Mouse (Mus musculus) forebrain, embryonic 11.5 days (tissue): Measurements from ENCODE around the gene Cdc16. TPM values are rescaled to one million over a fixed set of nuclear protein-coding genes. Genes with fewer than 3 reads are reported as not detected.
"Not testable (repeated sequence)": the region's sequence is repeated elsewhere in the genome, so short reads cannot be mapped to it uniquely, and the experiment has no call there.

Experiments
- ATAC-seq: fragments of 200-750 bp; cut with Nextera tagmentation; replicated peaks from 2 replicates; pipeline ENCODE4 v1.8.0; 2017; ENCODE audit warnings: moderate TSS enrichment; ENCODE audit not compliant: low FRiP score
- DNase-seq: peaks from one replicate; pipeline ENCODE4 v3.0.0-alpha.2; 2017; ENCODE audit warnings: low spot score
- H3K27ac ChIP-seq: fragments of 300-500 bp; sonication (generic); 2 replicates; pipeline ENCODE4 v1.5.1; 2014; ENCODE audit warnings: low read depth, low read length
- H3K27me3 ChIP-seq: fragments of 300-500 bp; sonication (generic); 2 replicates; pipeline ENCODE4 v1.6.1; 2014; ENCODE audit warnings: mild to moderate bottlenecking, low read length, mixed read lengths; ENCODE audit not compliant: control insufficient read depth, insufficient read depth
- H3K36me3 ChIP-seq: fragments of 300-500 bp; sonication (generic); 2 replicates; pipeline ENCODE4 v1.6.1; 2014; ENCODE audit warnings: mild to moderate bottlenecking, low read length, moderate library complexity, mixed read lengths; ENCODE audit not compliant: control insufficient read depth, insufficient read depth
- H3K4me1 ChIP-seq: fragments of 300-500 bp; sonication (generic); replicated peaks from 2 replicates; pipeline ENCODE4 v1.6.1; 2014; ENCODE audit warnings: low read length, mixed read lengths; ENCODE audit not compliant: control insufficient read depth, insufficient read depth
- H3K4me2 ChIP-seq: fragments of 300-500 bp; sonication (generic); 2 replicates; pipeline ENCODE4 v1.6.1; 2014; ENCODE audit warnings: low read depth, mild to moderate bottlenecking, low read length, moderate library complexity, mixed read lengths; ENCODE audit not compliant: severe bottlenecking
- H3K4me3 ChIP-seq: fragments of 300-500 bp; sonication (generic); 2 replicates; pipeline ENCODE4 v1.5.1; 2014; ENCODE audit warnings: low read depth, low read length
- H3K9ac ChIP-seq: fragments of 300-500 bp; sonication (generic); 2 replicates; pipeline ENCODE4 v1.6.1; 2014; ENCODE audit warnings: low read length
- H3K9me3 ChIP-seq: fragments of 300-500 bp; sonication (generic); 2 replicates; pipeline ENCODE4 v1.6.1; 2016; ENCODE audit warnings: low read length, mixed read lengths; ENCODE audit not compliant: control insufficient read depth
- WGBS: fragments of 180-500 bp; shearing (Covaris S2); extraction: QIAGEN DNeasy Blood & Tissue Kit; methylation state at CpG from one replicate; pipeline ENCODE4 v1.1.7; 2014; 5-methylcytosine and 5-hydroxymethylcytosine counted together
- polyA plus RNA-seq: library from polyadenylated mRNA; unstranded; fragments of >200 nt; fragmentation: Nextera tagmentation; extraction: Ambion mirVana; gene quantifications from 2 replicates; pipeline ENCODE4 v1.2.1, GENCODE M21; 2014

Gene Cdc16
- 245 and 247 TPM in 2 replicates for polyA plus RNA-seq

GRCm38 (mm10) chr8:13756982-13757804, at the start of gene Cdc16:
Cdc16 (plus strand) TSS chr8:13757676.
- H3K27ac ChIP-seq: peak within 1 kb of the TSS; percentile 46; the same call in 1 of the 2 replicates
- DNase-seq: peak; percentile 96
- WGBS: 9% methylated on average over 40 of the region's 40 CpGs

GRCm38 (mm10) chr8:13708514-13708913, 49.0 kb upstream of the Cdc16 start:
- no peak overlapping the region for H3K4me2 ChIP-seq
- no peak overlapping the region for H3K4me3 ChIP-seq
- no peaks in the 10 kb centered on the region for H3K9me3 ChIP-seq
- H3K36me3 ChIP-seq: no peaks in the 10 kb centered on the region
- ATAC-seq: no peak
- no peak overlapping the region for H3K27ac ChIP-seq
- WGBS: 89% methylated on average over 5 of the region's 5 CpGs
- H3K4me1 ChIP-seq: peaks cover 7% of the 10 kb centered on the region
- H3K27me3 ChIP-seq: no peaks in the 10 kb centered on the region
- DNase-seq: no peak
- no peak overlapping the region for H3K9ac ChIP-seq

More at GRCm38 (mm10) chr8:13756982-13757804, at the start of gene Cdc16:
- Histone ChIP-seq H3K4me3 (peak within 1 kb of the TSS; percentile 96), H3K27me3 (no peaks in the 10 kb centered on the region), H3K36me3 (no peaks in the 10 kb centered on the region; the same call in 1 of the 2 replicates), H3K9me3 (no peaks in the 10 kb centered on the region), H3K4me2 (peak within 1 kb of the TSS; percentile 81), H3K4me1 (peaks cover 5% of the 10 kb centered on the region; the same call in 1 of the 2 replicates), H3K9ac (peak within 1 kb of the TSS; percentile 88)
- peak; percentile 94 for ATAC-seq

DNA sequence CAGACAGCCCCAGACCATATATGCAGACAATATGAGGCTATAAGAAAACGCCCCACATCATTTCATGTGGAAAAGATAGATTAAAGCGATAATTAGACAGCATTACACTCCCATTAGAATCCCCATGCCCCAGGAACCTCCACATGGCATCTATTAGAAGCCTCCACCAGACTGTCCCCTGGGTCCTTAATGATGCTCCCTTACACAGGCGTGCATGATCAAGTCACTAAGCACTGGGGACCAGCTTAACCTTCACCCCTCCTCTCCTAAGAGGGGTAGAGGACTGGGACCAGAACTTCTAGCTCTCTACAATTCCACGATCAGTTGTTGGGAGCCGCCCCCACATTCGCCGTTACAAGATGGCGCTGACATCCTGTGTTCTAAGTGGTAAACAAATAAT, 38.5 kb upstream of the Cdc16 start:
- Histone ChIP-seq H3K36me3 (no peaks in the 10 kb centered on the region), H3K27ac (no peak overlapping the region), H3K9me3 (no peaks in the 10 kb centered on the region), H3K9ac (no peak overlapping the region), H3K4me1 (no peaks in the 10 kb centered on the region), H3K27me3 (no peaks in the 10 kb centered on the region), H3K4me2 (no peak overlapping the region), H3K4me3 (no peak overlapping the region)
- WGBS: 93% methylated on average over 8 of the region's 8 CpGs
- ATAC-seq (no peak), DNase-seq (no peak)

- H3K9ac ChIP-seq: no peak overlapping the region
- DNase-seq (no peak), ATAC-seq (no peak)
Observed at GRCm38 (mm10) chr8:13725722-13726121, 31.8 kb upstream of the Cdc16 start.

DNA sequence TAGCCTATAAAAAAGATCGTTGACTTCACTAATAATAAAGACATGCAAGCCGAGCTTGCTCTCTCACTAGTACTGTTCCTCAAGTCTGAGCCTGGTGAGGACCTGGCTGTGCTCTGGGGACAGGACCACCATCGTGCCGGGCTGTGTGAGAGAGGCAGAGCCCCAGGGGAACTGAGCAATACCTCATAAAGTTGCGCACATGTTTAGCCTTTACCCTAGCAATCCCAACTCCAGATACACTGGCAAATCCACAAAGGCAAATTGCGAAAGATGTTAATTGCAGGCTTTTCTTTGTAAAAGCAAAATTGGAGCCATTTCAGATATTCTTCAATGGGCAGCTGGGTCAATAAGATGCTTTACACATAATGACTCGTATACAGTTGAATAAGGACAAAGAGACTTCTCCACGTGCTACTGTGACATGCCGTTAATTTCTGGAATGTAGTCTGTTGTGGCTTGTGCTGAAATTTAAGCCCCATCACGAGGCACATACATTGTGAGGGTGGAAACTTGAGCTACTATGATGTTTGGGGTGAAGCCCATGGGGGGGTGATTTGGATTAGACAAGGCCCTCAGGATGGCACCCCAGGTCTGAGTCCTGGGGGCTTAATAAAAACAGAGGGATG, 29.9 kb upstream of the Cdc16 start:
- H3K4me2 ChIP-seq: no peak overlapping the region
- DNase-seq: no peak
- H3K4me3 ChIP-seq: no peak overlapping the region
- WGBS: 66% methylated on average over 10 of the region's 10 CpGs
- H3K27ac ChIP-seq: no peak overlapping the region
- H3K4me1 ChIP-seq: no peaks in the 10 kb centered on the region
- no peaks in the 10 kb centered on the region for H3K27me3 ChIP-seq
- no peak for ATAC-seq
- no peak overlapping the region for H3K9ac ChIP-seq
- H3K9me3 ChIP-seq: no peaks in the 10 kb centered on the region
- no peaks in the 10 kb centered on the region for H3K36me3 ChIP-seq

More at GRCm38 (mm10) chr8:13725722-13726121, 31.8 kb upstream of the Cdc16 start:
- H3K4me1 ChIP-seq: no peaks in the 10 kb centered on the region
- H3K4me2 ChIP-seq: no peak overlapping the region
- no peaks in the 10 kb centered on the region for H3K27me3 ChIP-seq
- H3K27ac ChIP-seq: no peak overlapping the region
- H3K36me3 ChIP-seq: no peaks in the 10 kb centered on the region
- H3K4me3 ChIP-seq: no peak overlapping the region
- no peaks in the 10 kb centered on the region for H3K9me3 ChIP-seq

DNA sequence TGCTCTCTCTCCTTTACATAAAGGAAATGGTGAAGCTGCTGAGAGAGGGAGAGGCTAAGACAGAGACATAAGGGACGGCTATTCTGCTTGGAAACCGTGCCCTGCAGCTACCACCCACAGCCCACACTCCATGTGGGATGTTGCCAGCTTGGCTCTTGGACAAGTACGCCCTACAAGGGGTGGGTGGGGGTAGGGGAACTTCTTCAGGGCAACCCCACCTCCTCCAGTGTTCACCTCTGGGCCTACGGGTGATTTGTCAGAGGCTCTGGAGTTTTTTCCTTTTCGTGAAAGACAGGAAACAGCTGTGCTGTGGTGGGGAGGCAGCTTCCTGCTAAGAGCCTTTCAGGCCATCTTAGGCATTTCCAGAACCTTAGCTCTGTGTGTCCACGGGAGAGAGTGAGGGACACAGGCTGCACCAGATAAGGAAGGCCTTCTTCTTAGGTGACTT, 17.1 kb upstream of the Cdc16 start:
- H3K4me2 ChIP-seq: no peak overlapping the region
- no peaks in the 10 kb centered on the region for H3K36me3 ChIP-seq
- H3K4me1 ChIP-seq: no peaks in the 10 kb centered on the region
- ATAC-seq (no peak), DNase-seq (no peak)
- no peak overlapping the region for H3K9ac ChIP-seq
- no peaks in the 10 kb centered on the region for H3K27me3 ChIP-seq
- H3K9me3 ChIP-seq: no peaks in the 10 kb centered on the region
- no peak overlapping the region for H3K4me3 ChIP-seq
- H3K27ac ChIP-seq: no peak overlapping the region
- 57% methylated on average over 6 of the region's 6 CpGs for WGBS

DNA sequence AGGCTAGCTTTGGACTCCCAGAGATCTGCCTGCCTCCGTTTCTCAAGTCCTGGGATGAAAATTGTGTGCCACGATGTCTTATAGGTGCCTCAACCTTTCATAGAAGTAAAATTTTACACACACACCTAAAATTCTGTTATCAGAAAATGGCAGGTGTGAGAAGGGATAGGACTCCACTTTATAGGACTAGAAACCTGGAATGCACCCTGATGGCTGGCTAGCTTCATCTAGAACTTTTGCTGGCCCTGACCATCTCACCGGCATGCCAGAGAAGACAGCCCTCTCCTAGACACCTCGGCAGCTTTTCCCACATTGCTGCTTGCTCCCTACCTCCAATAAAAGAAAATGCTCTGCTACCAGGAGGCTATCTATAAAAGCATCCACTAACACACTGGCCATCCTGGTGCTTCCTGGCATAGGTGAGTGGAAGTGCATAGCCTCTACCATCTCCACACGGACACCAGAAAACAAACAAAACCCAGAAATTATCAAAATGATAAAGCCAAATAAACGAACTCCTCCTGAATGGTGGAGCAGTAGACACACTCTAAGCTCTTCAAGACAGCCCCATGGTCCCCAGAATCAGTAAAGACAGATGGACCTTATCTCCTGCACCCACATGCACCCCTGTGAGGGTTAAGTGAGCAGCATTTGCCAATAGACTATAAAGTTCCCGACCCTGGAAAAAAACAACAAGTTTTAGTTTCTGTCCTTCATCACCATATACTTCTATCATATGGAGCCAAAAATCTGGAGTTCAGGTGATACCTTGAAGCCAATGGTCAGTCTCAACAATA, 16.5 kb upstream of the Cdc16 start:
- DNase-seq: no peak
- Histone ChIP-seq H3K36me3 (no peaks in the 10 kb centered on the region), H3K9me3 (no peaks in the 10 kb centered on the region), H3K27ac (no peak overlapping the region), H3K4me1 (no peaks in the 10 kb centered on the region), H3K4me3 (no peak overlapping the region), H3K4me2 (no peak overlapping the region), H3K9ac (no peak overlapping the region), H3K27me3 (no peaks in the 10 kb centered on the region)
- 87% methylated on average over 7 of the region's 7 CpGs for WGBS
- no peak for ATAC-seq

- not testable (repeated sequence) for DNase-seq, ATAC-seq, H3K27me3 ChIP-seq, H3K36me3 ChIP-seq, H3K9ac ChIP-seq, H3K4me2 ChIP-seq, H3K9me3 ChIP-seq, H3K4me3 ChIP-seq, H3K4me1 ChIP-seq, H3K27ac ChIP-seq
- WGBS: 86% methylated on average over 5 of the region's 6 CpGs
Observed at GRCm38 (mm10) chr8:13746212-13746611, 11.3 kb upstream of the Cdc16 start.
